Mouse (Mus musculus): Measurements from ENCODE around the gene Gas2l1. TPM values are rescaled to one million over a fixed set of nuclear protein-coding genes. Genes with fewer than 3 reads are reported as not detected.
A peak's percentile ranks its signal among the peaks of the same experiment; 100 is the strongest.

Gene Gas2l1
- polyA plus RNA-seq (2016; fragmentation: Nextera tagmentation; extraction: Ambion mirVana), result 22.0 and 23.6 TPM in 2 replicates

GRCm38 (mm10) chr11:5065056-5065821 lies at the start of gene Gas2l1:
Gas2l1 (minus strand) TSS chr11:5065327.
- Histone ChIP-seq H3K4me3 (peak within 1 kb of the TSS; percentile 83), H3K27me3 (ENCODE audit: low read depth, poor library complexity, severe bottlenecking) (peaks cover 49% of the 10 kb centered on the region), H3K36me3 (peaks cover 31% of the 10 kb centered on the region), H3K27ac (replicated peaks) (peak within 1 kb of the TSS; percentile 84), H3K9me3 (replicated peaks) (no peaks in the 10 kb centered on the region), H3K4me1 (peaks cover 53% of the 10 kb centered on the region)
- peak; percentile 90 for DNase-seq (ENCODE audit: low spot score)
- under 1% methylated on average over 50 of the region's 50 CpGs for WGBS

GRCm38 (mm10) chr11:5113645-5114044 lies 48.5 kb upstream of the Gas2l1 start:
- Histone ChIP-seq H3K9me3 (replicated peaks) (no peaks in the 10 kb centered on the region), H3K27me3 (ENCODE audit: low read depth, poor library complexity, severe bottlenecking) (no peaks in the 10 kb centered on the region), H3K4me1 (peaks cover 7% of the 10 kb centered on the region), H3K36me3 (peaks cover 9% of the 10 kb centered on the region), H3K4me3 (no peak overlapping the region), H3K27ac (replicated peaks) (no peak overlapping the region)
- 88% methylated on average over 7 of the region's 7 CpGs for WGBS
- DNase-seq (ENCODE audit: low spot score), result no peak

- Histone ChIP-seq H3K36me3 (peaks cover 20% of the 10 kb centered on the region), H3K4me1 (peaks cover 7% of the 10 kb centered on the region), H3K27me3 (ENCODE audit: low read depth, poor library complexity, severe bottlenecking) (no peaks in the 10 kb centered on the region), H3K27ac (replicated peaks) (no peak overlapping the region), H3K9me3 (replicated peaks) (no peaks in the 10 kb centered on the region), H3K4me3 (no peak overlapping the region)
- no peak for DNase-seq (ENCODE audit: low spot score)
- 82% methylated on average over 8 of the region's 8 CpGs for WGBS
Measured at GRCm38 (mm10) chr11:5109441-5109840, 44.3 kb upstream of the Gas2l1 start.

GRCm38 (mm10) chr11:5103986-5104509 lies 38.9 kb upstream of the Gas2l1 start:
- no peaks in the 10 kb centered on the region for H3K27me3 ChIP-seq (ENCODE audit: low read depth, poor library complexity, severe bottlenecking)
- H3K4me1 ChIP-seq, result peaks cover 16% of the 10 kb centered on the region
- peaks cover 35% of the 10 kb centered on the region for H3K36me3 ChIP-seq
- H3K4me3 ChIP-seq, result no peak overlapping the region
- DNase-seq (ENCODE audit: low spot score), result no peak
- no peaks in the 10 kb centered on the region for H3K9me3 ChIP-seq (replicated peaks)
- H3K27ac ChIP-seq (replicated peaks), result no peak overlapping the region
- 95% methylated on average over 4 of the region's 4 CpGs for WGBS

GRCm38 (mm10) chr11:5102384-5102783 lies 37.3 kb upstream of the Gas2l1 start:
- DNase-seq (ENCODE audit: low spot score), result no peak
- H3K4me1 ChIP-seq, result peaks cover 18% of the 10 kb centered on the region
- no peaks in the 10 kb centered on the region for H3K9me3 ChIP-seq (replicated peaks)
- no peak overlapping the region for H3K4me3 ChIP-seq
- H3K27me3 ChIP-seq (ENCODE audit: low read depth, poor library complexity, severe bottlenecking), result no peaks in the 10 kb centered on the region
- H3K27ac ChIP-seq (replicated peaks), result no peak overlapping the region
- H3K36me3 ChIP-seq, result peaks cover 35% of the 10 kb centered on the region
- WGBS, result 95% methylated on average over 7 of the region's 7 CpGs

GRCm38 (mm10) chr11:5101641-5102040 lies 36.5 kb upstream of the Gas2l1 start:
- Histone ChIP-seq H3K9me3 (replicated peaks) (no peaks in the 10 kb centered on the region), H3K27me3 (ENCODE audit: low read depth, poor library complexity, severe bottlenecking) (no peaks in the 10 kb centered on the region), H3K4me3 (peak overlapping the region; percentile 100; the same call in 1 of the 2 replicates), H3K4me1 (peaks cover 25% of the 10 kb centered on the region), H3K36me3 (peaks cover 37% of the 10 kb centered on the region), H3K27ac (replicated peaks) (no peak overlapping the region)
- WGBS, result 89% methylated on average over 6 of the region's 6 CpGs
- DNase-seq (ENCODE audit: low spot score), result no peak

GRCm38 (mm10) chr11:5100801-5101200 lies 35.7 kb upstream of the Gas2l1 start:
- peaks cover 45% of the 10 kb centered on the region for H3K36me3 ChIP-seq
- H3K9me3 ChIP-seq (replicated peaks), result no peaks in the 10 kb centered on the region
- DNase-seq (ENCODE audit: low spot score), result no peak
- H3K4me3 ChIP-seq, result peak overlapping the region; percentile 100
- H3K27ac ChIP-seq (replicated peaks), result 0 out of 2 replicates have a peak overlapping the region, but pooled peaks have one; percentile 34
- 53% methylated on average over 5 of the region's 5 CpGs for WGBS
- no peaks in the 10 kb centered on the region for H3K27me3 ChIP-seq (ENCODE audit: low read depth, poor library complexity, severe bottlenecking)
- peaks cover 34% of the 10 kb centered on the region for H3K4me1 ChIP-seq

GRCm38 (mm10) chr11:5100283-5100682 lies 35.2 kb upstream of the Gas2l1 start:
- no peak for DNase-seq (ENCODE audit: low spot score)
- Histone ChIP-seq H3K27ac (replicated peaks) (peak overlapping the region; percentile 100), H3K27me3 (ENCODE audit: low read depth, poor library complexity, severe bottlenecking) (no peaks in the 10 kb centered on the region), H3K4me1 (peaks cover 34% of the 10 kb centered on the region), H3K4me3 (peak overlapping the region; percentile 100), H3K9me3 (replicated peaks) (no peaks in the 10 kb centered on the region), H3K36me3 (peaks cover 42% of the 10 kb centered on the region)
- 4% methylated on average over 7 of the region's 7 CpGs for WGBS

GRCm38 (mm10) chr11:5099576-5100183 lies 34.6 kb upstream of the Gas2l1 start:
- Histone ChIP-seq H3K4me3 (peak overlapping the region; percentile 100), H3K4me1 (peaks cover 34% of the 10 kb centered on the region), H3K27ac (replicated peaks) (peak overlapping the region; percentile 100), H3K27me3 (ENCODE audit: low read depth, poor library complexity, severe bottlenecking) (no peaks in the 10 kb centered on the region), H3K36me3 (peaks cover 42% of the 10 kb centered on the region), H3K9me3 (replicated peaks) (no peaks in the 10 kb centered on the region)
- DNase-seq (ENCODE audit: low spot score), result peak; percentile 88
- under 1% methylated on average over 29 of the region's 31 CpGs for WGBS

GRCm38 (mm10) chr11:5098736-5099542 lies 33.8 kb upstream of the Gas2l1 start, which contains the start of the genes Rhbdd3 and Ewsr1:
Rhbdd3 (plus strand) TSS chr11:5098926.
Ewsr1 (minus strand) TSS chr11:5099266.
- Histone ChIP-seq H3K4me3 (peak within 1 kb of the TSS; percentile 100), H3K36me3 (peaks cover 42% of the 10 kb centered on the region), H3K4me1 (peaks cover 34% of the 10 kb centered on the region), H3K27ac (replicated peaks) (peak within 1 kb of the TSS; percentile 100), H3K9me3 (replicated peaks) (no peaks in the 10 kb centered on the region), H3K27me3 (ENCODE audit: low read depth, poor library complexity, severe bottlenecking) (no peaks in the 10 kb centered on the region)
- whole genome bisulfite sequencing, result under 1% methylated on average over 92 of the region's 92 CpGs
- peak; percentile 97 for DNase-seq (ENCODE audit: low spot score)

GRCm38 (mm10) chr11:5098035-5098735 lies 33.1 kb upstream of the Gas2l1 start:
- Histone ChIP-seq H3K27me3 (ENCODE audit: low read depth, poor library complexity, severe bottlenecking) (no peaks in the 10 kb centered on the region), H3K36me3 (peaks cover 45% of the 10 kb centered on the region), H3K9me3 (replicated peaks) (no peaks in the 10 kb centered on the region), H3K4me1 (peaks cover 34% of the 10 kb centered on the region), H3K4me3 (peak overlapping the region; percentile 100), H3K27ac (replicated peaks) (peak overlapping the region; percentile 100)
- DNase-seq (ENCODE audit: low spot score), result peak; percentile 47
- WGBS, result under 1% methylated on average over 44 of the region's 44 CpGs
